Mouse (Mus musculus): Measurements from ENCODE around the gene Lmna. TPM values are rescaled to one million over a fixed set of nuclear protein-coding genes. Genes with fewer than 3 reads are reported as not detected.

The Lmna gene
- polyA plus RNA-seq, 1 experiment from 2014 or later, result 189 TPM

DNA sequence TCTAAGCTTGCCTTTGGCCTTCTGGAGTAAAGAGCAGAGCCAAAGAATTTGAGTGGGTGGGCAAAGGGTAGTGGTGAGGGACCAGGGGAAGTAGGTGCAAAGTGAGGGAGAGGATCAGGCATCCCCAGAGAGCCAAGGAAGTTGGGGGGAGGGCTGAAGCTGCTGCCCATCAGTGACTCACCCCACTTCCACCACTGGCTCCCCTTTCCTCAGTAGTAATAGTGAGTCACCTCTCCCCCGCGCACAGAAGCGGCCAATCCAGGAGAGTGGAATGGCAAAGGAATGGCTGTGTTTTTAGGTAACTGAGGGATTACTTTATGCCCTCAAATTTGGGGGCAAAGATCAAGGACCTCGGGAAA lies 6.3 kb downstream of the Lmna start:
- WGBS (ENCODE audit: insufficient replicate concordance), result 26% methylated on average over 4 of the region's 4 CpGs

DNA sequence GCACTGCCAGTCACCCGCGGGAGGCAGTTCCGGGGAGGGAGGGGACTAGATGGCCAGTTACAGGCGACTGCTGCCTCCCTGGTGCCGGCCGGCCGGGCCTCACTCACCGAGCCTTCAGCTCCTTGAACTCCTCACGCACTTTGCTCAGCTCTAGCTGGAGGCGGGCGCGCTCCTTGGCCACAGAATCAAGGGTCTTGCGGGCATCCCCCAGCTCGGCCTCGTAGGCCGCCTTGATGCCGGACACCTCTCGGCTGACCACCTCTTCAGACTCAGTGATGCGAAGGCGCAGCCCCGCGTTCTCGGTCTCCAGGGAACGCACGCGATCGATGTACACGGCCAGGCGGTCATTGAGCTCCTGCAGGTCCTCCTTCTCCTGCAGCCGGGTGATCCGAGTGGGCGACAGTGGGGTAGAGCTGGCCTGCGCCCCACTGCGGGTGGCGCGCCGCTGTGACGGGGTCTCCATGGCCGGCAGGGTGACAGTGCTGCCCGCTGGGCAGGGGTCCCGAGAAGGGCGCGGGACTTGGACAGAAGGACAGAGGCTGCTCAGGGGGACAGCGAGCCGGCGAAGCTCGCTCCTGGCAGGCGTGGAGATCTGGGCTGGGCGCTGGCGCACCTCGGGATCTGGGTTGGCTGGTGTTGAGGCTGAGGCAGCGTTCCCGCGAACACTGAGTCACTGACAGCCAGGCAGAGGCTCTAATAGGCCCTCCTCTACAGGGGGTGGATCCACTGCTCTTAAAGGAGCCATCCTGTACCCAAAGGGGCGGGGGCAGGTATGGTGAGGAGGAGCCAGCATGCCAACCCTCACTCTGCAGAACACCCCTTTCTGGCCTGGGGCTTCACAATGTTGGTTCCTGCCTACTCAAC lies 6.9 kb downstream of the Lmna start:
- Histone ChIP-seq H3K9ac (peak overlapping the region; percentile 98), H3K4me3 (peak overlapping the region; percentile 97), H3K9me3 (replicated peaks) (no peaks in the 10 kb centered on the region), H3K4me1 (peaks cover 82% of the 10 kb centered on the region), H3K36me3 (peaks cover 32% of the 10 kb centered on the region), H3K4me2 (peak overlapping the region; percentile 89), H3K27ac (peak overlapping the region; percentile 95), H3K27me3 (replicated peaks) (no peaks in the 10 kb centered on the region)
- ATAC-seq, result peak; percentile 93
- WGBS (ENCODE audit: insufficient replicate concordance), result 2% methylated on average over 54 of the region's 55 CpGs

More for the DNA sequence above, 6.3 kb downstream of the Lmna start:
- H3K36me3 ChIP-seq, result peaks cover 25% of the 10 kb centered on the region
- H3K4me1 ChIP-seq, result peaks cover 82% of the 10 kb centered on the region
- H3K9me3 ChIP-seq (replicated peaks), result no peaks in the 10 kb centered on the region
- H3K27me3 ChIP-seq (replicated peaks), result no peaks in the 10 kb centered on the region
- peak overlapping the region; percentile 3; the same call in 1 of the 2 replicates for H3K9ac ChIP-seq
- peak; percentile 3 for ATAC-seq
- peak overlapping the region; percentile 95 for H3K27ac ChIP-seq
- peak overlapping the region; percentile 97 for H3K4me3 ChIP-seq
- peak overlapping the region; percentile 89 for H3K4me2 ChIP-seq

DNA sequence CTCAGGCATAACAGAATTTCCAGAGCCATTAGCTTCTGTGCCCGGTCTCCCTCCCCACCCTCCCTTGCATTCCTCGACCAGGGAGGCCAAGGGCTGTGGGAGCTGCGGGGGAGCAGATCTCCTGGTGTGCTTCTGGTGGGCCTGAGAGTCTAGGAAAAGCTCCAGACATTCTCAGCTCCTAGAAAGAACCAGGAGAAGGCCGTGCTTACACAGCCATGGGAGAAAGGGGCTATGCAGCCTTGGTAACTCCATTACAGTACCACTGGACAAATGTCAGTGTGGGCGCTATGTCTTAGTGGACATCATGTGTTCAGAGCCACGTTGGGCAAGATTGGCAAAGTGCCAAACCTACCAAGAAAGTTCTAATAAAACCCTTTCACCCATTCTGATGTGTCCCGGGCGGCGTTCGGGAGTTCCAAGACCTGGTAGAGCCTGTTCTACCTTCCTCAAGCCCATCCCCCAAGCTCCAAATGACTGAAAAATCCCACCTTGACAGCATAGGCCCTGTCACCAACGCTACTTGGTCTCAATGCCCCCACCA lies 7.7 kb downstream of the Lmna start:
- ATAC-seq, result peak; percentile 10; the same call in 1 of the 2 replicates
- no peaks in the 10 kb centered on the region for H3K9me3 ChIP-seq (replicated peaks)
- peak overlapping the region; percentile 95 for H3K27ac ChIP-seq
- peak overlapping the region; percentile 98 for H3K9ac ChIP-seq
- H3K27me3 ChIP-seq (replicated peaks), result no peaks in the 10 kb centered on the region
- 29% methylated on average over 11 of the region's 11 CpGs for WGBS (ENCODE audit: insufficient replicate concordance)
- peak overlapping the region; percentile 89 for H3K4me2 ChIP-seq
- H3K36me3 ChIP-seq, result peaks cover 39% of the 10 kb centered on the region
- peaks cover 83% of the 10 kb centered on the region for H3K4me1 ChIP-seq
- peak overlapping the region; percentile 97 for H3K4me3 ChIP-seq

DNA sequence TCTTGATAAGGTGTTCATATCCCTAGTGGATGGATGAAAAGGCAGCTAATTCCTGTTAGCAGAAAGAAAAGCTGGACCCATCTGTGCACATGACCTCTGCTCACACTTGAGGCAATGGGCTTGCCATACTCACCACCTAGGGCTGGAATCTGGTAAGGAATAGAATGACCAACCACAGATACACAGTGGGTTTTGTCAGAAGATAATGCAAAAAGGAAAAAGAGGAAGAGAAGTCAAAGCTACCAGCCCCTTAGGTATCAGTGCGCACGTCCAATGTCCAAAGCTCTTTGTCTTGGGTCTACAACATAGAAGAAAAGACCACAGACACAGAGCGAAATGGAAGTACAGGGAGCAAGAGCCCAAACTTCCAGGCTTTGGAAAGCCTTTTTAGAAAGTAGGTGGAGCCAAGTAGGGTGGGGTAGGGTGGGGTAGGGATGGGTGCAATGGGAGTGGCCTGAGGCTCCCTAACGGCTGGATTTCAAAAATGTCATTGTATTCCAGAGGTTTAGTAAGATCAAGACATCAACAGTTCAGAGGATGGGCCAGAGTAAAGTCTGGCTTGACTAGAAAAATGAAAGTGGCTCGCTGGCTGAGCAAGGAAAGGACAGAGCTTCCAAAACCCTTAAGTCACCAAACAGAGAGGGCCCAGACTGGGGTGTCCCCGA lies 8.3 kb downstream of the Lmna start:
- Histone ChIP-seq H3K27me3 (replicated peaks) (no peaks in the 10 kb centered on the region), H3K4me1 (peaks cover 83% of the 10 kb centered on the region)
- ATAC-seq, result peak; percentile 38; the same call in 1 of the 2 replicates

DNA sequence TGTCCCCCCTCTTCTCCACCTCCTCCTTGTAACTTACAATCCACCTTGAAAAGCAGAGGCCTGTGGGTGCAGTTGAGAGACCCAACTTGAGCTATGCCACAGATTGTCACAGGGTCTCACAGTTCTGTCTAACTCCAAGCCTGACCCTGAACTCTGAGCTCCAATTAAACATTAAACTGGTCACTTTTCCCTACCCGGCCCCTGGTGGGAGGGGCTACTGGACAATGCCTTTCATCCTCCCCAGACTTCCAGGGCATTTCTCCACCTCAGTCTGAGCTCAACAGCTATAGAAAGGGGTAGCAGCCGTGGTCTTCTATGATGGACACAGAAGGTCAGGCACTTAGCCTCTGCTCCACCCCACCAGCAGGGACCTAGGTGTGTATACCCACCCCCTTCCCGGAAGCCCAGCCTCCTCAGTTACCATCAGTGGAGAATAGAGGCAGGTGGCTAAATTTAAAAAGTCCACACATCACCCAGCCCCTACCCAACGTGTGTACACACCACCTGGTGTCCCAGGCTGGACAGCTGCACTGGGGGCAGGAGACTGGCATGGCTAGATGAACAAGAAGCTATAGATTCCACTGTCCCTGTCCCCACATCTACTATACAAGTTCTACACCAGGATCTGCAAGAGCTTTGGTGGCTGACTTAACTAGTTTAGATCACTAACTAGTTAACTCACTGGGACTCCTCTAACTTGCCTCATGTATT lies 8.9 kb downstream of the Lmna start:
- peak overlapping the region; percentile 95 for H3K27ac ChIP-seq

More for the DNA sequence above, 8.3 kb downstream of the Lmna start:
- Histone ChIP-seq H3K27ac (peak overlapping the region; percentile 95), H3K4me3 (peak overlapping the region; percentile 97), H3K9ac (peak overlapping the region; percentile 98), H3K4me2 (peak overlapping the region; percentile 89), H3K36me3 (peaks cover 43% of the 10 kb centered on the region), H3K9me3 (replicated peaks) (no peaks in the 10 kb centered on the region)
- WGBS (ENCODE audit: insufficient replicate concordance), result 28% methylated on average over 6 of the region's 6 CpGs

DNA sequence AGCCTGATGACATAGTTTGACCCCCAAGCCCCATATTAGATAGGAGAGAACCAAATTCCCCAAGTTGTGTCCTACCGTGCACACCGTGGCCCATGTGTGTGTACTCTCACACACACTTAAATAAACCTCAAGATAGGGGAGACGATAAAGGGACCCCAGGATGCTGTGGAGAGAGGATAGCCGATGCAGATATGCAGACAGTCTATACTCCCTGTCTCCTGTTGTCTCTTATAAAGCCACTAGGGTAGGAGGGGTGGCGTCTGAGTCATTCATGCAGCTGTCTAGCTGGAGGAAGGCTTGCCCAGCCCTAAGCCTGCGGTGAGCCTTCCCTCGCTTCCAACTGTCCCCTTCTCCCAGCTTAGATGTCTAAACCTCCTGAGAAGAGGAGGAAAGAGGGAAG lies 9.7 kb downstream of the Lmna start:
- Histone ChIP-seq H3K9me3 (replicated peaks) (no peaks in the 10 kb centered on the region), H3K4me1 (peaks cover 87% of the 10 kb centered on the region), H3K27ac (peak overlapping the region; percentile 95), H3K36me3 (peaks cover 52% of the 10 kb centered on the region), H3K4me2 (peak overlapping the region; percentile 89), H3K9ac (peak overlapping the region; percentile 98), H3K4me3 (peak overlapping the region; percentile 97), H3K27me3 (replicated peaks) (no peaks in the 10 kb centered on the region)
- no peak for ATAC-seq
- WGBS (ENCODE audit: insufficient replicate concordance), result 49% methylated on average over 7 of the region's 7 CpGs

More for the DNA sequence above, 8.9 kb downstream of the Lmna start:
- WGBS (ENCODE audit: insufficient replicate concordance), result 53% methylated on average over 4 of the region's 4 CpGs
- Histone ChIP-seq H3K27me3 (replicated peaks) (no peaks in the 10 kb centered on the region), H3K9me3 (replicated peaks) (no peaks in the 10 kb centered on the region), H3K9ac (peak overlapping the region; percentile 98), H3K4me3 (peak overlapping the region; percentile 97), H3K36me3 (peaks cover 48% of the 10 kb centered on the region), H3K4me1 (peaks cover 87% of the 10 kb centered on the region), H3K4me2 (peak overlapping the region; percentile 89)
- no peak for ATAC-seq

DNA sequence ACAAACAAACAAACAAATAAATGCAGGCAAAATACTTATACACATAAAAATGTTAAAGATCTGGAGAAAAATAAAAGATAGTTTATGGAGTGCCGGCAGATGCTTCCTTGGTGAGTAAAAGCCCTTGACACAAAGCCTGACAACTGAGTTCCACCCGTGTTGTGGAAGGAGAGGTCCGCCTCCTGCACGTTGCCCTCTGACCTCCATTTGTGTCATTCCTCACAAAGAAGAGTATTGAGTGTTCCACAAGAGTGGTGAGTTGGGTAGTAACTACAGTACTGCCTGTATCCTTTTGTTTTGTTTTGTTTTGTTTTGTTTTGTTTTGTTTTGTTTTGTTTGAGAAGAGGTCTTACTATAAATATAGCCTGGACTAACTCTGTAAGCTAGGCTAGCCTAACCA lies 10.2 kb downstream of the Lmna start:
- H3K27ac ChIP-seq, result peak overlapping the region; percentile 95
- H3K4me3 ChIP-seq, result peak overlapping the region; percentile 97; the same call in 1 of the 2 replicates
- H3K4me1 ChIP-seq, result peaks cover 92% of the 10 kb centered on the region
- H3K9me3 ChIP-seq (replicated peaks), result no peaks in the 10 kb centered on the region
- no peaks in the 10 kb centered on the region for H3K27me3 ChIP-seq (replicated peaks)
- H3K4me2 ChIP-seq, result peak overlapping the region; percentile 89
- 81% methylated on average over 4 of the region's 4 CpGs for WGBS (ENCODE audit: insufficient replicate concordance)
- peaks cover 57% of the 10 kb centered on the region for H3K36me3 ChIP-seq
- peak overlapping the region; percentile 98 for H3K9ac ChIP-seq
- no peak for ATAC-seq

DNA sequence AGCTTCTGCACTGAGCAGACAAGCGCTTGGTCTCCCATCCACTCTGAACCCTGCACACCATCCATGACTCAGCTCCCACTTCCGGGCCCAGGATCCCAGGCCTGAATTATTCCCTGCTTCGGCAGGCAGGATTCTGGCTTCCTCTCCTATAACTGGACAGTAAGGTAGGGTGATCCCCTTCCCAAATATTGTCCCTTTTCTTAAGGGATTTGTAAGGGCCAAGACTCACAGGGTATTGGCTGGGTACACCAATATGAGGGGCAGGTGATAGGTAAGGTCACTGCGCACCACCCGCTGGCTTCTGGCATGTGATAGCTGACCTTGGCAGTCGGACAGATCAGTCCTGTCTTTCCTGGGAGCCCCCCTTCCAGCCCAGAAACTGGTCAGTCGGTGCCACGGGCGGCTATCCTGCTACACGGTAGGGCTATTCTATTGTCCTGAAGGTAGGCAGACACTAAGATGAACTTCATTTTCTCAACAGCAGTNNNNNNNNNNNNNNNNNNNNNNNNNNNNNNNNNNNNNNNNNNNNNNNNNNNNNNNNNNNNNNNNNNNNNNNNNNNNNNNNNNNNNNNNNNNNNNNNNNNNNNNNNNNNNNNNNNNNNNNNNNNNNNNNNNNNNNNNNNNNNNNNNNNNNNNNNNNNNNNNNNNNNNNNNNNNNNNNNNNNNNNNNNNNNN lies 13.9 kb downstream of the Lmna start:
- Histone ChIP-seq H3K27ac (peak overlapping the region; percentile 97), H3K4me2 (peak overlapping the region; percentile 96), H3K9me3 (replicated peaks) (no peaks in the 10 kb centered on the region), H3K9ac (peak overlapping the region; percentile 71), H3K4me1 (peaks cover 98% of the 10 kb centered on the region), H3K4me3 (peak overlapping the region; percentile 16; the same call in 1 of the 2 replicates), H3K36me3 (peaks cover 63% of the 10 kb centered on the region), H3K27me3 (replicated peaks) (no peaks in the 10 kb centered on the region)
- WGBS (ENCODE audit: insufficient replicate concordance), result 72% methylated on average over 10 of the region's 10 CpGs
- ATAC-seq, result no peak

DNA sequence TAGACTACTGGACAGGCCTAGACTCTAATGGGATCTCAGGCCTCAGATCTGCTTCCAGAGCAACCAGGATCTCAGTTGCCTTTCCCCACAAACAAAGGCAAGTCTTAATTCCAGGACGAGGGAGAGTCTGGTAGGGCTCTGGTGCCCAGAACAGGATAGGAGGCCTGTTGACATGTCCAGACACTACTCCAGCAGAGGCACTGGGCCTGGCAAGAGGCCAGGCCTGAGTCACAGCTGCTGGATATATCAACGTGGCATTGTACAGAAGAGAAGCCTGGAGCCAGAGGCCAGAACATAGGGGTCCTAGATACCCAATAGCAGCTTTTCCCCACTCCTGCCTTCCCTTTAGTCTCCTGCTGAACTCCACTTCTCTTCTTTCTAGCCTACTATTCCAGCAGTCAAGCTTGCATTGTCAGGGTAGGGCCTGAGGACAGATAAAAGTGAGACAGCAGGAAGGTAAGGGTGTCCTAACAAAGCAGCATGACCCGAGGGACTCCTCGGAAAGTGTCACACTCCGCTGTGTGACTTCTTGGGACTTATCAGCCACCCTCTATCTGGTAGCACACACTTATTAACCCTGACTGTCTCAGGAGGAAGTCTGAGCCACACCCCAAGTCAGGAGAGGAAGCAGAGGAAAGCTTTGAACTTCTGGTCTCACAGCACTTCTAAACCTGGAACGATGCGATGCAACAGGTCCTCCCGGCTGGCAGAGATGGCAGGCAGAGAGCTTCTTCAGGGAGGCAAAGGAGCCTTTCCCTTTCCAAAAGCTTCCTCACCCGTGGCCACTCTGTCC lies 14.7 kb downstream of the Lmna start:
- Histone ChIP-seq H3K9ac (peak overlapping the region; percentile 71), H3K9me3 (replicated peaks) (no peaks in the 10 kb centered on the region), H3K4me3 (peak overlapping the region; percentile 33), H3K36me3 (peaks cover 62% of the 10 kb centered on the region), H3K4me1 (peaks cover 98% of the 10 kb centered on the region), H3K27me3 (replicated peaks) (no peaks in the 10 kb centered on the region), H3K4me2 (peak overlapping the region; percentile 96), H3K27ac (peak overlapping the region; percentile 97)
- 16% methylated on average over 9 of the region's 9 CpGs for WGBS (ENCODE audit: insufficient replicate concordance)
- peak; percentile 52 for ATAC-seq

DNA sequence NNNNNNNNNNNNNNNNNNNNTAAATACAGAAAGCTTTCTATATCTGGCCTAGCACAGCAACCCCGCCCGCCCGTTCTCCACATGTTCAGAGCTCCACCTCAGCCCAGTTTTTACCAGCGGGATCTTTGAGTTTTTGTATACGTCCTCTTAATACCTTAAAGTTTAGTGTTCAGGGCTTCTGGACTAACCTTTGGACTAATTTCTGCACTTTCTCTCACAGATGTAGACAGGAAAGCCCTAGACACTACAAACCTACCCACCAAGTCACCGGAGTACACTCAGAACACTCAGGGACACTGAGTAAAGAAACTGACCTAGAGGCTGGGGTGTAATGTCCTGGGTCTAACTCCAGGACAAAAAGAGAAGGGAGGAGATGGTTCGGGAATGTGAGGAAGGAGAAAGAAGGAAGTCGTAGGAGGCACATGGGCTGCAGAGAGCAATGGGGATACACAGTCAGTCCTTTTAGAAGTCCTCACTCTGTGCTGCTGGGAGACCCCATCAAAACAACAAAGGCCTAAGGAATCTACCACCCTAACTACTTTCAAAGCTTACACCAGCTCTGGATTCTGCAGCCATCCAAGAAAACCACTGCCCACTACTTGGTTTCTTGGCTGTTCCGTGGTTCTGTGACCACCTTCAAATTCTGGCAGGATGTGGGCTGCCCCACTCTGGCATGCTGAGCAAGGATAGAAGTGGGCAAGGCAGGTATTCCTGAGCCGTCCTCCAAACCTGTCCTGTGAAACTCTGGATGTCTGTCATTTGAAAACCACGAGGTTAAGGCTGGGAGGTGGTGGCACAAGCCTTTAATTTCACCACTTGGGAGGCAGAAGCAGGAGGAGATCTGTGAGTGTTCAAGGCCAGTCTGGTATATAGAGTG lies 15.8 kb downstream of the Lmna start:
- Histone ChIP-seq H3K4me2 (peak overlapping the region; percentile 96), H3K9ac (peak overlapping the region; percentile 79), H3K4me1 (peaks cover 98% of the 10 kb centered on the region), H3K27ac (peak overlapping the region; percentile 97), H3K36me3 (peaks cover 60% of the 10 kb centered on the region), H3K4me3 (peak overlapping the region; percentile 63), H3K9me3 (replicated peaks) (no peaks in the 10 kb centered on the region), H3K27me3 (replicated peaks) (no peaks in the 10 kb centered on the region)
- no peak for ATAC-seq
- WGBS (ENCODE audit: insufficient replicate concordance), result 43% methylated on average over 11 of the region's 11 CpGs
